Mouse (Mus musculus) midbrain, embryonic 11.5 days (tissue): ENCODE results near the gene Tnfaip8l2. TPM values are rescaled to one million over a fixed set of nuclear protein-coding genes. Genes with fewer than 3 reads are reported as not detected.
A peak's percentile ranks its signal among the peaks of the same experiment; 100 is the strongest.
"Not testable (repeated sequence)": the region's sequence is repeated elsewhere in the genome, so short reads cannot be mapped to it uniquely, and the experiment has no call there.

Experiments used
- ATAC-seq: fragments of 200-750 bp; cut with Nextera tagmentation; 2 replicates; pipeline ENCODE4 v1.8.0; 2017; ENCODE audit warnings: moderate TSS enrichment, moderate library complexity; ENCODE audit not compliant: low FRiP score
- DNase-seq: peaks from one replicate; pipeline ENCODE4 v3.0.0; 2015; ENCODE audit warnings: low spot score; ENCODE audit errors: missing footprints
- H3K27ac ChIP-seq: fragments of 300-500 bp; sonication (generic); 2 replicates; pipeline ENCODE4 v1.5.1; 2014; ENCODE audit warnings: low read depth, low read length
- H3K27me3 ChIP-seq: fragments of 300-500 bp; sonication (generic); 2 replicates; pipeline ENCODE4 v1.6.1; 2014; ENCODE audit warnings: mild to moderate bottlenecking, low read length, moderate library complexity, mixed read lengths; ENCODE audit not compliant: control insufficient read depth, insufficient read depth
- H3K36me3 ChIP-seq: fragments of 300-500 bp; sonication (generic); 2 replicates; pipeline ENCODE4 v1.6.1; 2014; ENCODE audit warnings: mild to moderate bottlenecking, low read length, moderate library complexity, mixed read lengths; ENCODE audit not compliant: control insufficient read depth, insufficient read depth
- H3K4me1 ChIP-seq: fragments of 300-500 bp; sonication (generic); 2 replicates; pipeline ENCODE4 v1.6.1; 2014; ENCODE audit warnings: low read length; ENCODE audit not compliant: control insufficient read depth, insufficient read depth
- H3K4me2 ChIP-seq: fragments of 300-500 bp; sonication (generic); 2 replicates; pipeline ENCODE4 v1.6.1; 2014; ENCODE audit warnings: mild to moderate bottlenecking, moderate library complexity
- H3K4me3 ChIP-seq: fragments of 300-500 bp; sonication (generic); 2 replicates; pipeline ENCODE4 v1.5.1; 2014; ENCODE audit warnings: low read depth, low read length
- H3K9ac ChIP-seq: fragments of 300-500 bp; sonication (generic); 2 replicates; pipeline ENCODE4 v1.6.1; 2014; ENCODE audit warnings: low read length
- H3K9me3 ChIP-seq: fragments of 300-500 bp; sonication (generic); 2 replicates; pipeline ENCODE4 v1.6.1; 2016; ENCODE audit warnings: low read length; ENCODE audit not compliant: control insufficient read depth
- WGBS: fragments of 180-500 bp; shearing (Covaris S2); extraction: QIAGEN DNeasy Blood & Tissue Kit; methylation state at CpG from one replicate; pipeline ENCODE4 v1.1.7; 2014; 5-methylcytosine and 5-hydroxymethylcytosine counted together
- polyA plus RNA-seq: library from polyadenylated mRNA; unstranded; fragments of >200 nt; fragmentation: Nextera tagmentation; extraction: Ambion mirVana; gene quantifications from 2 replicates; pipeline ENCODE4 v1.2.1, GENCODE M21; 2014

The Tnfaip8l2 gene
- polyA plus RNA-seq, 1 experiment from 2014 or later = 2.9 TPM

- peak; percentile 62 for DNase-seq
- Histone ChIP-seq H3K27ac (no peak overlapping the region), H3K4me2 (no peak overlapping the region), H3K4me3 (no peak overlapping the region), H3K36me3 (peaks cover 2% of the 10 kb centered on the region; the same call in 1 of the 2 replicates), H3K27me3 (no peaks in the 10 kb centered on the region), H3K4me1 (no peaks in the 10 kb centered on the region; the same call in 1 of the 2 replicates), H3K9me3 (no peaks in the 10 kb centered on the region), H3K9ac (no peak overlapping the region)
- ATAC-seq = no peak
- 93% methylated on average over 9 of the region's 9 CpGs for WGBS
Observed at GRCm38 (mm10) chr3:95141474-95141873, 686 bp downstream of the Tnfaip8l2 start.

- H3K27ac ChIP-seq = no peak overlapping the region
- no peak overlapping the region for H3K4me3 ChIP-seq
- peaks cover 2% of the 10 kb centered on the region; the same call in 1 of the 2 replicates for H3K36me3 ChIP-seq
- no peak overlapping the region for H3K4me2 ChIP-seq
- no peaks in the 10 kb centered on the region; the same call in 1 of the 2 replicates for H3K4me1 ChIP-seq
- no peaks in the 10 kb centered on the region for H3K9me3 ChIP-seq
- no peak for ATAC-seq
- WGBS = 92% methylated on average over 6 of the region's 6 CpGs
- no peak overlapping the region for H3K9ac ChIP-seq
- DNase-seq = peak; percentile 28
- H3K27me3 ChIP-seq = no peaks in the 10 kb centered on the region
Observed at GRCm38 (mm10) chr3:95140795-95141194, 1.4 kb downstream of the Tnfaip8l2 start.

GRCm38 (mm10) chr3:95140289-95140595 lies 1.9 kb downstream of the Tnfaip8l2 start:
- Histone ChIP-seq H3K27me3 (no peaks in the 10 kb centered on the region), H3K4me2 (no peak overlapping the region), H3K9ac (no peak overlapping the region), H3K4me3 (no peak overlapping the region), H3K27ac (no peak overlapping the region), H3K9me3 (no peaks in the 10 kb centered on the region), H3K4me1 (peaks cover 3% of the 10 kb centered on the region; the same call in 1 of the 2 replicates), H3K36me3 (peaks cover 2% of the 10 kb centered on the region; the same call in 1 of the 2 replicates)
- peak; percentile 78 for DNase-seq
- 57% methylated on average over 18 of the region's 18 CpGs for WGBS
- no peak for ATAC-seq

- WGBS = 77% methylated on average over 25 of the region's 25 CpGs
- Histone ChIP-seq H3K9me3 (no peaks in the 10 kb centered on the region), H3K27ac (no peak overlapping the region), H3K9ac (no peak overlapping the region), H3K4me2 (no peak overlapping the region), H3K4me1 (peaks cover 7% of the 10 kb centered on the region; the same call in 1 of the 2 replicates), H3K27me3 (no peaks in the 10 kb centered on the region), H3K4me3 (no peak overlapping the region), H3K36me3 (peaks cover 2% of the 10 kb centered on the region; the same call in 1 of the 2 replicates)
- ATAC-seq = no peak
- peak; percentile 72 for DNase-seq
Observed at GRCm38 (mm10) chr3:95139586-95140288, 2.4 kb downstream of the Tnfaip8l2 start.

GRCm38 (mm10) chr3:95136336-95136735 lies 5.8 kb downstream of the Tnfaip8l2 start:
- no peaks in the 10 kb centered on the region for H3K27me3 ChIP-seq
- H3K4me1 ChIP-seq = peaks cover 11% of the 10 kb centered on the region
- no peak for ATAC-seq
- 94% methylated on average over 3 of the region's 3 CpGs for WGBS
- DNase-seq = peak; percentile 45
- no peak overlapping the region for H3K9ac ChIP-seq
- no peak overlapping the region for H3K4me3 ChIP-seq
- no peak overlapping the region for H3K4me2 ChIP-seq
- H3K36me3 ChIP-seq = peaks cover 2% of the 10 kb centered on the region; the same call in 1 of the 2 replicates
- H3K9me3 ChIP-seq = no peaks in the 10 kb centered on the region
- no peak overlapping the region for H3K27ac ChIP-seq

- H3K4me1 ChIP-seq = peaks cover 11% of the 10 kb centered on the region
- no peak overlapping the region for H3K9ac ChIP-seq
- H3K4me3 ChIP-seq = no peak overlapping the region
- ATAC-seq (no peak), DNase-seq (peak; percentile 60)
- H3K27me3 ChIP-seq = no peaks in the 10 kb centered on the region
- H3K9me3 ChIP-seq = no peaks in the 10 kb centered on the region
- H3K36me3 ChIP-seq = peaks cover 2% of the 10 kb centered on the region; the same call in 1 of the 2 replicates
- H3K27ac ChIP-seq = no peak overlapping the region
- H3K4me2 ChIP-seq = no peak overlapping the region
- 91% methylated on average over 7 of the region's 7 CpGs for WGBS
Observed at GRCm38 (mm10) chr3:95135433-95136052, 6.6 kb downstream of the Tnfaip8l2 start.

GRCm38 (mm10) chr3:95135023-95135422 lies 7.1 kb downstream of the Tnfaip8l2 start:
- Histone ChIP-seq H3K36me3 (peaks cover 3% of the 10 kb centered on the region; the same call in 1 of the 2 replicates), H3K27ac (no peak overlapping the region), H3K4me2 (peak overlapping the region; percentile 46), H3K9me3 (no peaks in the 10 kb centered on the region), H3K27me3 (no peaks in the 10 kb centered on the region), H3K9ac (no peak overlapping the region), H3K4me3 (peak overlapping the region; percentile 22; the same call in 1 of the 2 replicates), H3K4me1 (peaks cover 11% of the 10 kb centered on the region)
- DNase-seq (peak; percentile 82), ATAC-seq (0 out of 2 replicates have a peak, but pooled peaks have one; percentile 10)
- WGBS = 33% methylated on average over 6 of the region's 6 CpGs

- H3K4me3 ChIP-seq = peak overlapping the region; percentile 67
- H3K27me3 ChIP-seq, H3K9ac ChIP-seq, H3K9me3 ChIP-seq, H3K4me2 ChIP-seq, H3K27ac ChIP-seq, H3K36me3 ChIP-seq, DNase-seq: not testable (repeated sequence)
- peak; percentile 62 for ATAC-seq
- peaks cover 11% of the 10 kb centered on the region for H3K4me1 ChIP-seq
- WGBS = no CpG with 5 or more reads among the region's 12 CpGs
Observed at GRCm38 (mm10) chr3:95134133-95134532, 8.0 kb downstream of the Tnfaip8l2 start.

- no peaks in the 10 kb centered on the region for H3K9me3 ChIP-seq
- H3K4me1 ChIP-seq = peaks cover 11% of the 10 kb centered on the region
- peaks cover 7% of the 10 kb centered on the region; the same call in 1 of the 2 replicates for H3K36me3 ChIP-seq
- no peaks in the 10 kb centered on the region for H3K27me3 ChIP-seq
- no peak within 1 kb of the TSS; the same call in 1 of the 2 replicates for H3K27ac ChIP-seq
- H3K9ac ChIP-seq = peak within 1 kb of the TSS; percentile 72
- DNase-seq = peak; percentile 99
- 0% methylated on average over 20 of the region's 20 CpGs for WGBS
- peak within 1 kb of the TSS; percentile 86 for H3K4me2 ChIP-seq
- ATAC-seq = peak; percentile 91
- H3K4me3 ChIP-seq = peak within 1 kb of the TSS; percentile 67
Observed at GRCm38 (mm10) chr3:95133680-95134101, 8.5 kb downstream of the Tnfaip8l2 start, which contains the start of the genes Scnm1 and Lysmd1. TSS of gene Scnm1 (minus strand) at chr3:95134011. TSS of gene Lysmd1 (plus strand) at chr3:95134088.
